Mouse (Mus musculus): ENCODE results near the gene Doc2b. TPM values are rescaled to one million over a fixed set of nuclear protein-coding genes. Genes with fewer than 3 reads are reported as not detected.
"Not testable (repeated sequence)": the region's sequence is repeated elsewhere in the genome, so short reads cannot be mapped to it uniquely, and the experiment has no call there.

The Doc2b gene
- polyA plus RNA-seq, 1 experiment: 0.24 TPM

DNA sequence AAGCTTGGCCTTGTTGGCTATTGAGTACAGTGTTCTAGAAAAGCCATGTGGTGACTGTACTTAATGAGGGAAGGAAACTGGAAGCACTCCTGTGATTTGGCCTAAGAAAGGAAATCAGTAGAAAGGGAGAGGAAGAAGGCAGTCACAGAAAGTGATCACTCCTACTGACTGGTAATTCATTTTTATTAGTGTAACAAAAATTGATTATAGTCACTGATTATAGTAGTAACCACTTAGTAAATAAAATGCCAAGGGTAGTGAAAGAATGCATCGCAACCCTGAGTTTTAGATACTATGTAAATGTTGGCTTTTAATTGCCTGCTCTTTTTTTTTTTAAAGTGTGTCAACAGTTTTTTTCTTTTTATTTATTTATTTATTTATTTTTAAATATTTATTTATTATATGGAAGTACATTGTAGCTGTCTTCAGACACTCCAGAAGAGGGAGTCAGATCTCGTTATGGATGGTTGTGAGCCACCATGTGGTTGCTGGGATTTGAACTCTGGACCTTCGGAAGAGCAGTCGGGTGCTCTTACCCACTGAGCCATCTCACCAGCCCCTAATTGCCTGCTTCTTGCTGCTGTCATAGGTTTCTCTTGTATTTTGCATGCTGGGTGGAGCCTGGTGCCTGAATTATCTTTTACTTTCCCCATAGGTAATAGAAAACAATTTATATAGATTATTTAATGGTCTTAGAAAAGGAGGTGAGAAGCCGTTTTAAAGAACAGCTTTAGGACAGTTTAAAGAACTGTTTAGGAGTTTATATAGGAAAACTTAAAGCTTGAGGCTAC is 60.2 kb downstream of the Doc2b start:
- Histone ChIP-seq H3K27me3 (ENCODE audit: control insufficient read depth, insufficient read depth, low read length) (no peaks in the 10 kb centered on the region), H3K4me1 (replicated peaks; ENCODE audit: control insufficient read depth, insufficient read depth, low read length) (peaks cover 5% of the 10 kb centered on the region), H3K36me3 (ENCODE audit: control insufficient read depth, insufficient read depth, low read length) (peaks cover 6% of the 10 kb centered on the region), H3K27ac (ENCODE audit: control insufficient read depth, insufficient read depth, low read length) (no peak overlapping the region), H3K4me3 (ENCODE audit: control insufficient read depth, insufficient read depth, low read length) (no peak overlapping the region)
- DNase-seq: no peak
- TF ChIP-seq CTCF (IDR thresholded peaks at IDR 0.05; ENCODE audit: borderline replicate concordance, control insufficient read depth, extremely low read depth, insufficient read depth, low read length, poor library complexity): no peak
- no peak for TF ChIP-seq POLR2A (IDR thresholded peaks at IDR 0.05; ENCODE audit: control insufficient read depth, extremely low read depth, insufficient read depth, low read length, poor library complexity)
- WGBS: 90% methylated on average over 5 of the region's 5 CpGs

DNA sequence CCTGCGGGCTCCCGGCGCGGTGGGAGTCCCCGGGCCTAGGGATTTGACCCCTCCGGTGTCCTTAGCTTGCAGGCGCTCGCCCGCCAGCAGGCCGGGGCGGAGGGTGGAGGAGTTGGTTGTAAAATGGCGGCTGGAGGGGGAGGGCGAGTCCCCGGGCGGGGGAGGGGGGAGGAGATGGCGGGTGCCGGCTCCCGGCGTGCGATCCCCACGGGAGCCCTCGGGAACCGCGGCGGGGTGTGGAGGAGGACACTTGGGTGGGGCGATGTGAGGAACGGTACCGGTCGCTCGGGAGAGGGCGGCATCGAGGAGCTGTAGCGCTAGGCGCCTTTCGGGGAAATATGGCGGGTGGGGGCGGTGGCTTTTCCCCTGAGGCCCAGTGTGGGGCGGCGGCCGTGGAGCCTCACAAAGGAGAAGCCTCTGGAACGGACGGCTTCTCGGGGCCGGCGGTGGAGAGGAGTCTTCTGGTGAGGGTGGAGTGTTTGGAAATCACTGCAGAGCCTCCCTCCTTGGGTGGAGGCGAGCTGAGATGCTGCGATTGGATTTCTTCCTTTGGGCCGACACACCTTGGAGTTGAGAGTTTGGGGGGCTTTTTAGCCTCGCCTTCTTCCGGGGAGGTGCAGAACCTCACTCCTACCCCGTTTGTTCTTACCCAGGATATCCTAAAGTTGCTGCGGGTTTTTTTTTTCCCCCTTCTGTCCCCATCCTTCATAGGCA is 62.5 kb downstream of the Doc2b start:
- H3K4me3 ChIP-seq (ENCODE audit: control insufficient read depth, insufficient read depth, low read length): peak overlapping the region; percentile 67
- H3K36me3 ChIP-seq (ENCODE audit: control insufficient read depth, insufficient read depth, low read length): no peaks in the 10 kb centered on the region
- H3K27ac ChIP-seq (ENCODE audit: control insufficient read depth, insufficient read depth, low read length): peak overlapping the region; percentile 84
- H3K4me1 ChIP-seq (replicated peaks; ENCODE audit: control insufficient read depth, insufficient read depth, low read length): peaks cover 7% of the 10 kb centered on the region
- TF ChIP-seq CTCF (IDR thresholded peaks at IDR 0.05; ENCODE audit: borderline replicate concordance, control insufficient read depth, extremely low read depth, insufficient read depth, low read length, poor library complexity) (no peak; the same call in 1 of the 2 replicates), POLR2A (IDR thresholded peaks at IDR 0.05; ENCODE audit: control insufficient read depth, extremely low read depth, insufficient read depth, low read length, poor library complexity) (0 out of 2 replicates have a peak, but pooled peaks have one; percentile 15)
- DNase-seq: peak; percentile 73
- no peaks in the 10 kb centered on the region for H3K27me3 ChIP-seq (ENCODE audit: control insufficient read depth, insufficient read depth, low read length)
- WGBS: 0% methylated on average over 50 of the region's 52 CpGs

DNA sequence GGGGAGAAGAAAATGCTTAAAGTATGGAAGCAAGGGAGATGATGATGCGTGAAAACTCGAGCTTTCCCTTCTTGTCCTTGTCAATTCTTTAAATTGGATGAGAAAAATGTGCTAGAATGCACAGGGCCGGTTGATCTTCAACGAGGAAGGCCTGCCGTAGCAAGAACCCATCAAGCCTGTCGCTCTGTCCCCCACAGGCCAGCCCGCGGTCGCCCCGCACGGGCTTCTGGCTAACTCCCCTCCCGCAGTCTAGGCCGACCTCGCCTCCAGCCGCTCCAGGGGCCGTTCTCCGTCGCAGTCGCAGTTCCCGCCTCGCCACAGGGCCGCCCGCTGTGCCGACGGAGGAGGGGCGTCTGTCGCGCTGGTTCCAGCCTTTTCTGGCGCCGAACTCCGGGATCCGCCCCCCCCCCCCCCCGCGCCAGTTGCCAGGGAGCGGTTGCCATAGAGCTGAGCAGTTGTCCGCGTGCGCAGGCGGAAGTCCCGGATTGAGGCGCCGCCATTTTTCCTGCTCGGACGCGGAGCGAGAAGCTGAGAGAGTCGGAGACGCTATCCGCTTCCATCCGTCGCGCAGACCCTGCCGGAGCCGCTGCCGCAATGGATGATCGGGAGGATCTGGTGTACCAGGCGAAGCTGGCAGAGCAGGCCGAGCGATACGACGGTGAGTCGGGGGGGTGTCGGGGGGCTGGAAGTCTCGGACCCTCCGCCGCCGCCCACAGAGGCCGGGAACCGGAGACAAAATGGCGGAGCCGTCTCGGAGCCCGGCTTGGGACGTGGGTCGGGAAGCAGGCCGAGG is 63.2 kb downstream of the Doc2b start, which contains the start of gene Ywhae:
TSS of gene Ywhae (plus strand) at position 436 of the 793 bp plus-strand sequence.
- WGBS: under 1% methylated on average over 76 of the region's 76 CpGs
- no peaks in the 10 kb centered on the region for H3K27me3 ChIP-seq (ENCODE audit: control insufficient read depth, insufficient read depth, low read length)

DNA sequence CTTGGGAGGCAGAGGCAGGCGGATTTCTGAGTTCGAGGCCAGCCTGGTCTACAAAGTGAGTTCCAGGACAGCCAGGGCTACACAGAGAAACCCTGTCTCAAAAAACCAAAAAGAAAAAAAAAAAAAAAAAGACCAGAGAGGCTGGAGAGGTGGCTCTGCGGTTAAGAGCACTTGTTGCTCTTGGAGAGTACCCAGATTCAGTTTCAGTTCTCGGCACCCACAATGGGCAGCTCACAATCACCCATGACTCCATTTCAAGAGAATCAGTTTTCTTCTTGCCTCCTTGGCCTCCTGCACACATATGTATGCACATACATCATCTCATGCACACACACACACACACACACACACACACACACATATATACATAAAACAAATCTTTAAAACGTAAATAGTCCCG is 68.2 kb downstream of the Doc2b start:
- DNase-seq; H3K4me1 ChIP-seq (replicated peaks; ENCODE audit: control insufficient read depth, insufficient read depth, low read length); H3K4me3 ChIP-seq (ENCODE audit: control insufficient read depth, insufficient read depth, low read length); H3K27me3 ChIP-seq (ENCODE audit: control insufficient read depth, insufficient read depth, low read length); H3K36me3 ChIP-seq (ENCODE audit: control insufficient read depth, insufficient read depth, low read length); H3K27ac ChIP-seq (ENCODE audit: control insufficient read depth, insufficient read depth, low read length): not testable (repeated sequence)
- 78% methylated on average over 6 of the region's 6 CpGs for WGBS

More for the DNA sequence above, 63.2 kb downstream of the Doc2b start, which contains the start of gene Ywhae:
- Histone ChIP-seq H3K27ac (ENCODE audit: control insufficient read depth, insufficient read depth, low read length) (peak within 1 kb of the TSS; percentile 84), H3K36me3 (ENCODE audit: control insufficient read depth, insufficient read depth, low read length) (no peaks in the 10 kb centered on the region), H3K4me3 (ENCODE audit: control insufficient read depth, insufficient read depth, low read length) (peak within 1 kb of the TSS; percentile 67), H3K4me1 (replicated peaks; ENCODE audit: control insufficient read depth, insufficient read depth, low read length) (peaks cover 8% of the 10 kb centered on the region)
- peak; percentile 86 for DNase-seq
- TF ChIP-seq CTCF (IDR thresholded peaks at IDR 0.05; ENCODE audit: borderline replicate concordance, control insufficient read depth, extremely low read depth, insufficient read depth, low read length, poor library complexity) (0 out of 2 replicates have a peak, but pooled peaks have one; percentile 48), POLR2A (IDR thresholded peaks at IDR 0.05; ENCODE audit: control insufficient read depth, extremely low read depth, insufficient read depth, low read length, poor library complexity) (peak; percentile 89)

DNA sequence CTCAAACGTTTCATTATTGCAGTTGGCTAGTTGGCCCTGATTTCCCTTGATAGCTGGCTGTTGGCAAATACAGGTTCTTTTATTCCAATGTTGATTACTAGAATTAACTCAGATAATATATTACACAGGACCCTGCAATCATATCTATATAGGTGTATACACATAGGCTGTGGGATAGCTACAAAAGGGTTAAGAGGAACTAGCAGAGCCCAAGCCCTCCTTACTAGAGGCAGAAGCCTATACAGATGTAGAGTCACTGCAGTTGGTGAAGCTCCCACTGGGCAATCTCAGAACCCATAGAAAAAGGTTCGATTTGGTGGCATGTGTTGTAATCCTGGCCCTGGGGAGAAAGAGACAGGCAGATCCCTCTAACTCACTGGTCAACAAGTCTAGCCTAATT is 68.7 kb downstream of the Doc2b start:
- 59% methylated on average over 2 of the region's 2 CpGs for whole genome bisulfite sequencing
- DNase-seq: no peak
- Histone ChIP-seq H3K36me3 (ENCODE audit: control insufficient read depth, insufficient read depth, low read length) (no peaks in the 10 kb centered on the region), H3K27me3 (ENCODE audit: control insufficient read depth, insufficient read depth, low read length) (no peaks in the 10 kb centered on the region), H3K4me3 (ENCODE audit: control insufficient read depth, insufficient read depth, low read length) (no peak overlapping the region), H3K4me1 (replicated peaks; ENCODE audit: control insufficient read depth, insufficient read depth, low read length) (peaks cover 5% of the 10 kb centered on the region; the same call in 1 of the 2 replicates), H3K27ac (ENCODE audit: control insufficient read depth, insufficient read depth, low read length) (no peak overlapping the region)
- no peak for TF ChIP-seq POLR2A (IDR thresholded peaks at IDR 0.05; ENCODE audit: control insufficient read depth, extremely low read depth, insufficient read depth, low read length, poor library complexity)
- no peak for TF ChIP-seq CTCF (IDR thresholded peaks at IDR 0.05; ENCODE audit: borderline replicate concordance, control insufficient read depth, extremely low read depth, insufficient read depth, low read length, poor library complexity)

DNA sequence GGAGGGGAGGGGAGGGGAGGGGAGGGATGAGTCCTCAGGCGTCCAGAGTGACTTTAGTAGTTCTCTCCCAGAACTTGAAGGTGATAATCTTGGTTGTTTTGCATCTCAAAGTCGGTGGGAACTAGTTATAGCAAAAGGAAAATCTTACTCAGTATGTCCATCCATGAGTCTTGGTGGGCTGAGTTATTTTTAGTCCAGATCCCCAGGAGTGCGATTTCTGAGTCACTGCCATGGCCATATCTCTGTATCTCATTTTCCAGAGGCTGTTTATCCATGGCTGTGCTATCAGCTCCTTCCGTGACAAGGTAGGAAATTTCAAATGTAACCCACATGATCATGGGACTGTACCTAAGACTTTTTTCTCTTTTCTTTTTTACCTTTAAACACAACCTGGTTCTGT is 73.5 kb downstream of the Doc2b start:
- Histone ChIP-seq H3K4me1 (replicated peaks; ENCODE audit: control insufficient read depth, insufficient read depth, low read length) (no peaks in the 10 kb centered on the region), H3K27ac (ENCODE audit: control insufficient read depth, insufficient read depth, low read length) (no peak overlapping the region), H3K36me3 (ENCODE audit: control insufficient read depth, insufficient read depth, low read length) (no peaks in the 10 kb centered on the region), H3K4me3 (ENCODE audit: control insufficient read depth, insufficient read depth, low read length) (no peak overlapping the region), H3K27me3 (ENCODE audit: control insufficient read depth, insufficient read depth, low read length) (no peaks in the 10 kb centered on the region)
- 64% methylated on average over 4 of the region's 4 CpGs for WGBS
- TF ChIP-seq POLR2A (IDR thresholded peaks at IDR 0.05; ENCODE audit: control insufficient read depth, extremely low read depth, insufficient read depth, low read length, poor library complexity) (no peak), CTCF (IDR thresholded peaks at IDR 0.05; ENCODE audit: borderline replicate concordance, control insufficient read depth, extremely low read depth, insufficient read depth, low read length, poor library complexity) (no peak)
- DNase-seq: no peak

Other genes starting within 250 kb of the Doc2b start
- 99.7 and 108 TPM in 2 replicates for gene Pitpna, start 208.0 kb downstream of the Doc2b start, polyA plus RNA-seq (2012; rRNA removed)
- 149 and 164 TPM in 2 replicates for gene Inpp5k, start 165.1 kb downstream of the Doc2b start, polyA plus RNA-seq (2012; rRNA removed)
- gene Myo1c, start 145.5 kb downstream of the Doc2b start, polyA plus RNA-seq (2012; rRNA removed): 78.0 and 90.2 TPM in 2 replicates
- 46.7 and 85.4 TPM in 2 replicates for gene Crk, start 116.8 kb downstream of the Doc2b start, polyA plus RNA-seq (2012; rRNA removed)
- 170 and 177 TPM in 2 replicates for gene Ywhae, start 63.2 kb downstream of the Doc2b start, polyA plus RNA-seq (2012; rRNA removed)
- 7.6 TPM in 2 replicates for gene Rph3al, start 142.4 kb upstream of the Doc2b start, polyA plus RNA-seq (2012; rRNA removed)
- gene 1700016K19Rik, start 203.9 kb upstream of the Doc2b start, polyA plus RNA-seq (2012; rRNA removed): 0.38 and 0.74 TPM in 2 replicates
- gene Rflnb, start 231.7 kb upstream of the Doc2b start, polyA plus RNA-seq (2012; rRNA removed): 8.7 and 8.9 TPM in 2 replicates

Data from thymus, adult 2 months (tissue).